Mouse (Mus musculus): Measurements from ENCODE around the gene Dusp1. TPM values are rescaled to one million over a fixed set of nuclear protein-coding genes. Genes with fewer than 3 reads are reported as not detected.

Gene Dusp1
- polyA plus RNA-seq, 1 experiment from 2014 or later, result 35.7 TPM

DNA sequence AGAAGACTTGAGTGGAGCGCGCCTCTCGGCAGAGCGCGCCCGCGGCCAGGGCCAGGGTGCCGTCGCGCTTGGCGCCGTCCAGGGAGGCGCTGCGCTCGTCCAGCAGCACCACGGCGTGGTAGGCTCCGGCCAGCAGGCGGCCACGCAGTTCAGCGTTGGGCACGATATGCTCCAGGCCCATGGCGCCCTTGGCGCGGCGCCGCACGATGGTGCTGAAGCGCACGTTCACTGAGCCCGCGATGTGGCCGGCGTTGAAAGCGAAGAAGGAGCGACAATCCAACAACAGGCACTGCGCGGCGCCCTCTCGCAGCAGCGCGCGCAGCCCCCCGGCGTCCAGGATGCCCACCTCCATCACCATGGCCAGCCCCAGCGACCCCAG, 54.0 kb downstream of the Dusp1 start:
- peak overlapping the region; percentile 89 for H3K4me2 ChIP-seq (ENCODE audit: low read depth, low read length)
- peaks cover 7% of the 10 kb centered on the region; the same call in 1 of the 2 replicates for H3K36me3 ChIP-seq (ENCODE audit: control insufficient read depth, insufficient read depth)
- H3K27ac ChIP-seq (ENCODE audit: low read length), result peak overlapping the region; percentile 100
- under 1% methylated on average over 46 of the region's 46 CpGs for WGBS
- H3K27me3 ChIP-seq (ENCODE audit: control insufficient read depth, insufficient read depth, low read length), result no peaks in the 10 kb centered on the region
- H3K4me3 ChIP-seq (ENCODE audit: low read length), result peak overlapping the region; percentile 82
- H3K9me3 ChIP-seq (replicated peaks; ENCODE audit: control insufficient read depth, low read length), result no peaks in the 10 kb centered on the region
- peak overlapping the region; percentile 97 for H3K9ac ChIP-seq (ENCODE audit: low read length)
- H3K4me1 ChIP-seq (ENCODE audit: control insufficient read depth, insufficient read depth, low read length), result peaks cover 65% of the 10 kb centered on the region
- peak; percentile 54 for ATAC-seq (replicated peaks; ENCODE audit: extremely low read depth, insufficient read depth, low FRiP score)

DNA sequence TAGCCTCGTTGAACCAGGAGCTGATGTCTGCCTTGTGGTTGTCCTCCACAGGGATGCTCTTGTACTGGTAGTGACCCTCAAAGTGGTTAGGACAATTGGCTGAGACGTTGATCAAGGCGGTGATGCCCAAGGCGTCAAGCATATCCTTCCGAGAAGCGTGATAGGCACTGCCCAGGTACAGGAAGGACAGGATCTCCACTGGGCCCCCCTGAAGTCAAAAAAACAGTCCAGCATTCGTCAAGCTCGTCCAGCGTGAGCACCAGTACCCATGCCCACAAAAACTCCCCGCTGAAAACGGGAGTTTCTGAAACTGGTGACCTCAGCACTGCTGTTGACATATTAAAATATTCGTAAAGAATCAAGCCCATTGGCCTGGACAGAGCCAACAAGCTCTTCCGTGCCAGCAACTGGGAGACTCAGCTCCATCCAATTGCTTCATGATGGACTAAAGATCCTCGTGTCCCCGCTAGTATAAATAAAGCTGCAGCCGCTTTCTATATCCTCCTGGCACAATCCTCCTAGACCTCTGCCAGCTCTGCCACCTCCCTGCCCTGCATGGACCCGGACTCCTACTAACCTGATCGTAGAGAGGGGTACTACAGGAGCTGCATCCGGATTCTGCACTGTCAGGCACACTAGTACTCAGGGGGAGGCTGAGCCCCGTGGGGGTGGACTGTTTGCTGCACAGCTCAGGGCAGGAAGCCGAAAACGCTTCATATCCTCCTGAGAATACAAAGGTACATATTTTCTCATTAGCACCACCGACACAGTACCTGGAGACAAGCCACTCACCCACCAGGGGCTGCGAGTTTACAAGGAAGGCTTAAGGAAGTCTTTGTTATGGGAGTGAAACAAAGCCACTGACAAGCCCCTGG, 54.7 kb downstream of the Dusp1 start:
- peak overlapping the region; percentile 100 for H3K27ac ChIP-seq (ENCODE audit: low read length)
- peaks cover 7% of the 10 kb centered on the region; the same call in 1 of the 2 replicates for H3K36me3 ChIP-seq (ENCODE audit: control insufficient read depth, insufficient read depth)
- H3K27me3 ChIP-seq (ENCODE audit: control insufficient read depth, insufficient read depth, low read length), result no peaks in the 10 kb centered on the region
- no peak for ATAC-seq (replicated peaks; ENCODE audit: extremely low read depth, insufficient read depth, low FRiP score)
- H3K9ac ChIP-seq (ENCODE audit: low read length), result peak overlapping the region; percentile 97
- H3K4me2 ChIP-seq (ENCODE audit: low read depth, low read length), result peak overlapping the region; percentile 89
- peaks cover 65% of the 10 kb centered on the region for H3K4me1 ChIP-seq (ENCODE audit: control insufficient read depth, insufficient read depth, low read length)
- no peaks in the 10 kb centered on the region for H3K9me3 ChIP-seq (replicated peaks; ENCODE audit: control insufficient read depth, low read length)
- WGBS, result 10% methylated on average over 24 of the region's 24 CpGs
- peak overlapping the region; percentile 82 for H3K4me3 ChIP-seq (ENCODE audit: low read length)

DNA sequence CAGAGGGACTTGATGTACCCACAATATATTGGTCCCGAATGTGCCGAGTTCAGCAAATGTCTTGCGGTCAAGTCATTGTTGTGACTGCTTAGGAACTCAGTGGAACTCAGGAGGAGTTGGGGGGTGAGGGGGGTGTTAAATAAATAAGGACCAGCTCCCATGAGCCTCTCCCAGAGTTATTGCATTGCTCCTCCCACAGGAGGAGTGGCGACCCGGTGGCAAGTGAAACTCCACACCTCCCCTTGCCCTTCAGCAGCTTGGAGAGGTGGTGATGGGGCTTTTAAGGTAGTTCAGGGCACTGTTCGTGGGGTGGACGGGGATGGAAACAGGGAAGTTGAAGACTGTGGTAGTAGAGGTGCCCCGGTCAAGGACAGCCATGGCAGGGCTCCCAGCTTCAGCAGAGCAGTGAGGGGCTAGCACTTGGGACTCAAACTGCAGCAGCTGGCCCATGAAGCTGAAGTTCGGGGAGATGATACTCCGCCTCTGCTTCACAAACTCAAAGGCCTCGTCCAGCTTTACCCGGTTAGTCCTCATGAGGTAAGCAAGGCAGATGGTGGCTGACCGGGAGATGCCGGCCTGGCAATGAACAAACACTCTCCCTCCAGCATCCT, 55.8 kb downstream of the Dusp1 start:
- peak overlapping the region; percentile 97 for H3K9ac ChIP-seq (ENCODE audit: low read length)
- H3K27ac ChIP-seq (ENCODE audit: low read length), result peak overlapping the region; percentile 100
- peaks cover 7% of the 10 kb centered on the region; the same call in 1 of the 2 replicates for H3K36me3 ChIP-seq (ENCODE audit: control insufficient read depth, insufficient read depth)
- 49% methylated on average over 14 of the region's 14 CpGs for WGBS
- H3K27me3 ChIP-seq (ENCODE audit: control insufficient read depth, insufficient read depth, low read length), result no peaks in the 10 kb centered on the region
- peaks cover 59% of the 10 kb centered on the region for H3K4me1 ChIP-seq (ENCODE audit: control insufficient read depth, insufficient read depth, low read length)
- peak overlapping the region; percentile 82 for H3K4me3 ChIP-seq (ENCODE audit: low read length)
- H3K9me3 ChIP-seq (replicated peaks; ENCODE audit: control insufficient read depth, low read length), result no peaks in the 10 kb centered on the region
- ATAC-seq (replicated peaks; ENCODE audit: extremely low read depth, insufficient read depth, low FRiP score), result no peak
- peak overlapping the region; percentile 89 for H3K4me2 ChIP-seq (ENCODE audit: low read depth, low read length)

- 0 out of 2 replicates have a peak overlapping the region, but pooled peaks have one; percentile 49 for H3K9ac ChIP-seq (ENCODE audit: low read length)
- H3K4me2 ChIP-seq (ENCODE audit: low read depth, low read length), result peak overlapping the region; percentile 89
- WGBS, result 70% methylated on average over 3 of the region's 3 CpGs
- no peaks in the 10 kb centered on the region for H3K27me3 ChIP-seq (ENCODE audit: control insufficient read depth, insufficient read depth, low read length)
- peaks cover 54% of the 10 kb centered on the region for H3K4me1 ChIP-seq (ENCODE audit: control insufficient read depth, insufficient read depth, low read length)
- no peak for ATAC-seq (replicated peaks; ENCODE audit: extremely low read depth, insufficient read depth, low FRiP score)
- H3K4me3 ChIP-seq (ENCODE audit: low read length), result peak overlapping the region; percentile 1; the same call in 1 of the 2 replicates
- no peaks in the 10 kb centered on the region for H3K9me3 ChIP-seq (replicated peaks; ENCODE audit: control insufficient read depth, low read length)
- H3K27ac ChIP-seq (ENCODE audit: low read length), result peak overlapping the region; percentile 96
- H3K36me3 ChIP-seq (ENCODE audit: control insufficient read depth, insufficient read depth), result peaks cover 7% of the 10 kb centered on the region; the same call in 1 of the 2 replicates
Measured at GRCm38 (mm10) chr17:26505181-26505581, 56.7 kb downstream of the Dusp1 start.

DNA sequence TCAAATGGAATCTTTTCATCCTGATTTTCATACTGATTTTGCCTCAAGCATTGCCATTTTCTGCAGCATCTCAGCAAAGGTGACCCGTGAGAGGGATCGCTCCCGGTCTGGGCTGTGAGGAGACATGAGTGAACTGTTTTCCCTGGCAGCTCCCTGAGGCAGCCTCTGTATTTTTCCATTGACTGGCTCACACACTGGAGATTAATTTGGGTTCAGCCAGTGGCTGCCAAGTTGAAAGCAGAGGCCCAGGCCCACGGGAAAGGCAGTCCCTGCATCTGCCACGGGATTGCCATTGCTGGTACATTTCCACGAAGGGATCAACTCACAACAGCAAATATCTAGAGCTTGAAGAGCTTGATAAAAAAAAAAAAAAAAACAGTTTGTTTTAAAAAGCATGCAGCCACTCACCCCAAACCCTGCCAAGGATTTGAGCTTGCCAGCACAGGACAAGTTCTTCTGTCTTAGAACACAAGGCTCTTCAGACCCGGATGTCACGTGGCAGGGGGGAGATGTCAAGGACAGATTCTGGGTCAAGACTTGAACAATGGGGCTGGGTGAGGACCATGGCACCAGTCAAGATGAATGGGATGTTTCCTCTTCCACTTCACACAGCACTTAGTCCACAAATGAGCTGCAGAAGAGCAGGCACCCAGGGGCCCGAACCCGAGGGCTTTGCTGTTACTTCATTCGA, 57.8 kb downstream of the Dusp1 start:
- 11% methylated on average over 11 of the region's 11 CpGs for WGBS
- peaks cover 7% of the 10 kb centered on the region; the same call in 1 of the 2 replicates for H3K36me3 ChIP-seq (ENCODE audit: control insufficient read depth, insufficient read depth)
- H3K9ac ChIP-seq (ENCODE audit: low read length), result peak overlapping the region; percentile 62
- no peak for ATAC-seq (replicated peaks; ENCODE audit: extremely low read depth, insufficient read depth, low FRiP score)
- H3K4me1 ChIP-seq (ENCODE audit: control insufficient read depth, insufficient read depth, low read length), result peaks cover 47% of the 10 kb centered on the region
- peak overlapping the region; percentile 21 for H3K4me3 ChIP-seq (ENCODE audit: low read length)
- H3K9me3 ChIP-seq (replicated peaks; ENCODE audit: control insufficient read depth, low read length), result no peaks in the 10 kb centered on the region
- peak overlapping the region; percentile 96 for H3K27ac ChIP-seq (ENCODE audit: low read length)
- peak overlapping the region; percentile 89 for H3K4me2 ChIP-seq (ENCODE audit: low read depth, low read length)
- H3K27me3 ChIP-seq (ENCODE audit: control insufficient read depth, insufficient read depth, low read length), result no peaks in the 10 kb centered on the region

DNA sequence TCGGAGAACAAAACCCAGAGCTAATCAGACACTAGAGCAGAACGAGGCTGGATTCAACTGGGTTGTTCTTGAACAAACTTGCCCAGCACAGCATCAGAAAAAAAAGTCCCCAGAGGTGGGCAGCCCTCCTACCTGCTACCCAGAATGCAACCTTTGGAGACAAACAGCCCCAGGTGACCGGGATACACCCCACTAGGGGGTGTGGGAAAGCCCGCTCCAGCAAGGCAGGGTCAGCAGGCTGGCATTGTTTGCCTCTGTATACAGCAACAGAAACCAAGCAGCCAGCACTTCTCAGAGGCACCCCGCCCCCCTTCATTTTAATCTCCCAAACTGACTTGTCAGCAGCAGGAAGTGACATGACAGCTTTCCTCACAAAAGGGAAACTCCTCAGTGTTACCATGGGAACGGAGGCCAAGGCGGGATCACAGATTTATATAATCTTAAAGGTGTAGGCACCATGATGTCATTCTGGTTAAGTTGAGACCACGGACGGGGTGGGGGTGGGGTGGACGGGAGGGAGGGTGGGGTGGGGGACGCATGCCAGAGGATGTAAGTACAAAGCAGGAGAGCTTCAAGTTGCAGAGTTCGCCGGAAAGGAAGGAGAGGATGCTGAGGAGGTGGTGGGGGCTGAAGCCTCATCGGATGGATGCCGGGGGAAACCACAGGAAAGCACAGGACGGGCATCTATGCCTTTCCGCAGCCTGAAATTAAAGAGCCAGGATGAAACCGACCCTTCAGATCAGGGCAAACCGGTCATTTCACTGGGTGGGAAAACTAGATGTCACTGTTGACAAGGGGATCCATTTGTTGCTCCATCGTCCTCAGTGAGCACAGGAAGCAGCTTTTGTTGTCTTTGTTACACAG, 58.9 kb downstream of the Dusp1 start:
- H3K9me3 ChIP-seq (replicated peaks; ENCODE audit: control insufficient read depth, low read length), result no peaks in the 10 kb centered on the region
- peak overlapping the region; percentile 21 for H3K4me3 ChIP-seq (ENCODE audit: low read length)
- peaks cover 7% of the 10 kb centered on the region; the same call in 1 of the 2 replicates for H3K36me3 ChIP-seq (ENCODE audit: control insufficient read depth, insufficient read depth)
- no peaks in the 10 kb centered on the region for H3K27me3 ChIP-seq (ENCODE audit: control insufficient read depth, insufficient read depth, low read length)
- H3K4me2 ChIP-seq (ENCODE audit: low read depth, low read length), result peak overlapping the region; percentile 89
- peaks cover 53% of the 10 kb centered on the region for H3K4me1 ChIP-seq (ENCODE audit: control insufficient read depth, insufficient read depth, low read length)
- ATAC-seq (replicated peaks; ENCODE audit: extremely low read depth, insufficient read depth, low FRiP score), result peak; percentile 30; the same call in 1 of the 2 replicates
- H3K9ac ChIP-seq (ENCODE audit: low read length), result peak overlapping the region; percentile 62
- peak overlapping the region; percentile 96 for H3K27ac ChIP-seq (ENCODE audit: low read length)
- 4% methylated on average over 20 of the region's 20 CpGs for WGBS

- Histone ChIP-seq H3K9me3 (replicated peaks; ENCODE audit: control insufficient read depth, low read length) (no peaks in the 10 kb centered on the region), H3K27me3 (ENCODE audit: control insufficient read depth, insufficient read depth, low read length) (no peaks in the 10 kb centered on the region), H3K4me1 (ENCODE audit: control insufficient read depth, insufficient read depth, low read length) (peaks cover 56% of the 10 kb centered on the region), H3K4me2 (ENCODE audit: low read depth, low read length) (no peak overlapping the region), H3K9ac (ENCODE audit: low read length) (no peak overlapping the region), H3K4me3 (ENCODE audit: low read length) (no peak overlapping the region), H3K27ac (ENCODE audit: low read length) (no peak overlapping the region; the same call in 1 of the 2 replicates), H3K36me3 (ENCODE audit: control insufficient read depth, insufficient read depth) (peaks cover 7% of the 10 kb centered on the region; the same call in 1 of the 2 replicates)
- no peak for ATAC-seq (replicated peaks; ENCODE audit: extremely low read depth, insufficient read depth, low FRiP score)
- 90% methylated on average over 5 of the region's 5 CpGs for WGBS
Measured at GRCm38 (mm10) chr17:26501826-26502225, 60.1 kb downstream of the Dusp1 start.

DNA sequence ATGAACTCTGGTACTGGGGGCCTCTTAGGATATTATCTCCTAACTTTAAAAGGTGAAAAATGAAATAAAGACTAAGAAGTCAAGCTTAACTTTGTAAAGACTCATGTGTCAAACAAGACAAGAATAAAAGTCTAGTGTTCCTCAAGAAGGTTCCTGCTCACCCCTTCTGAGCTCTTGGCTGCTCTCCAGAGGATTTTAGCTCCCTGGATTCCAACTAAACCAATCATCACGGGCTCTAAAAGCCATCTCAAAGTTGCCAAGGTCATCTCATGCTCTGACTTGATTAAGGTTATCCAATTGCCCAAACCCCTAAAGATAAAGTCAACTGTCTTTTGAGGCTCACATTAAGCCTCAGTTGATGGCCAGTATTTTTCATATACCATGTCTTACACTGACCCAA, 63.3 kb downstream of the Dusp1 start:
- Histone ChIP-seq H3K4me3 (ENCODE audit: low read length) (no peak overlapping the region), H3K27me3 (ENCODE audit: control insufficient read depth, insufficient read depth, low read length) (no peaks in the 10 kb centered on the region), H3K9me3 (replicated peaks; ENCODE audit: control insufficient read depth, low read length) (peaks cover 3% of the 10 kb centered on the region), H3K36me3 (ENCODE audit: control insufficient read depth, insufficient read depth) (no peaks in the 10 kb centered on the region), H3K9ac (ENCODE audit: low read length) (no peak overlapping the region), H3K27ac (ENCODE audit: low read length) (peak overlapping the region; percentile 55), H3K4me2 (ENCODE audit: low read depth, low read length) (no peak overlapping the region), H3K4me1 (ENCODE audit: control insufficient read depth, insufficient read depth, low read length) (peaks cover 26% of the 10 kb centered on the region)
- WGBS, result 8% methylated on average over 1 of the region's 1 CpGs
- no peak for ATAC-seq (replicated peaks; ENCODE audit: extremely low read depth, insufficient read depth, low FRiP score)

Measured in heart, embryonic 16.5 days (tissue).